Mouse (Mus musculus): Measurements from ENCODE around the gene Ap1m1.

GRCm38 (mm10) chr8:72220758-72221157, 19.1 kb upstream of the Ap1m1 start:
- TF ChIP-seq ZC3H11A (IDR thresholded peaks at IDR 0.05; ENCODE audit: borderline replicate concordance, low read depth, low read length) (no peak), MAFK (IDR thresholded peaks at IDR 0.05; ENCODE audit: insufficient read depth, low read depth, low read length) (no peak), ZNF384 (IDR thresholded peaks at IDR 0.05; ENCODE audit: low read depth, low read length) (no peak), CHD2 (IDR thresholded peaks at IDR 0.05; ENCODE audit: low read depth, low read length) (no peak)
